In the genomic region with DNA sequence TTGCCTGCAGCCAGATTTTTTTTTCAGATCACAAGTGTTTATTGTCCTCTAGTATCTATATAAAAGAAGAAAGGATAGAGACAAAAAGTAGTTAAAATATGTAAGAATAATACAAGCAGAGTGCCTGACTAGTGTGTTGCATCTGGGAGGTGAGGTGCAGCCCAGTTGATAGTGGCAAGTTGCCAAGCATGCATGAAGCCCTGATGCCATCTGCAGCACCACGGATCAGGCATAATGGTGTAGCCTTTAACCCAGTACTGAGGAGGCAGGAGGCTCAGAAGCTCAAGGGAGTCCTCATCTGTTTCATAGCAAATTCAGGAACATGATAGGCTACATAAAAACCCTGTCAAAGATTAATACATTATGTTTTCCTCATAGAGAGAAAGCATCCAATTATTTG, we compare ENCODE assay signal across 18 mouse cellular contexts.
DNase-seq lines count a peak whose midpoint lies in the region; ATAC-seq and TF ChIP-seq lines count a peak whose summit lies in the region.
"Had no signal": no experiment of that assay in that cellular context is flagged by ENCODE, and none has a peak within 500 bp of the region (broad histone marks: within the 10 kb centered on the region; RNA-seq: fewer than 3 reads in every experiment).

No protein-coding gene starts in this region.

- H3K9me3 ChIP-seq in heart, embryonic 13.5 days = no peaks in the 10 kb centered on the region
- H3K9me3 ChIP-seq in lung, embryonic 14.5 days (ENCODE audit: low read depth, low read length) = no peaks in the 10 kb centered on the region
- H3K9me3 ChIP-seq: forebrain, embryonic 13.5 days; heart, embryonic 15.5 days; megakaryocyte, embryonic 14.5 days had no signal

- intact Hi-C loops in heart, postnatal 10 days (cut with DNase I) = loop anchor here (5.0 kb wide), 1 partner anchor 132 kb away; no protein-coding TSS in a partner anchor

- TF ChIP-seq CTCF in lung, embryonic 14.5 days (IDR thresholded peaks at IDR 0.05; ENCODE audit: low read depth) = no peak
- TF ChIP-seq CTCF in lung, adult 2 months (IDR thresholded peaks at IDR 0.05; ENCODE audit: insufficient read depth, low read length) = no peak

- H3K27me3 ChIP-seq in heart, embryonic 13.5 days (replicated peaks) = no peaks in the 10 kb centered on the region
- no peaks in the 10 kb centered on the region for H3K27me3 ChIP-seq in lung, embryonic 14.5 days (ENCODE audit: insufficient read depth, low read length)
- H3K27me3 ChIP-seq: forebrain, embryonic 13.5 days; heart, embryonic 15.5 days; megakaryocyte, embryonic 14.5 days had no signal

- TF ChIP-seq POLR2A in lung, adult 2 months (IDR thresholded peaks at IDR 0.05; ENCODE audit: borderline replicate concordance, extremely low read depth, low read depth, low read length) = no peak

- H3K4me1 ChIP-seq in heart, embryonic 13.5 days = peaks cover 49% of the 10 kb centered on the region
- H3K4me1 ChIP-seq in lung, embryonic 14.5 days (ENCODE audit: insufficient read depth) = peaks cover 6% of the 10 kb centered on the region; the same call in 1 of the 2 replicates
- H3K4me1 ChIP-seq in lung, adult 2 months (ENCODE audit: control insufficient read depth, insufficient read depth, low read length) = peaks cover 20% of the 10 kb centered on the region

- H3K36me3 ChIP-seq in heart, embryonic 13.5 days = peaks cover 16% of the 10 kb centered on the region
- no peaks in the 10 kb centered on the region for H3K36me3 ChIP-seq in lung, embryonic 14.5 days (ENCODE audit: insufficient read depth)
- H3K36me3 ChIP-seq: heart, embryonic 15.5 days had no signal

- no peak overlapping the region for H3K4me3 ChIP-seq in heart, embryonic 13.5 days
- no peak overlapping the region for H3K4me3 ChIP-seq in lung, embryonic 14.5 days (ENCODE audit: low read depth, low read length)
- H3K4me3 ChIP-seq in lung, adult 2 months (replicated peaks; ENCODE audit: extremely low read depth, low read depth, low read length) = no peak overlapping the region
- H3K4me3 ChIP-seq: forebrain, embryonic 13.5 days; heart, adult 2 months; heart, embryonic 15.5 days; megakaryocyte, embryonic 14.5 days had no signal

- peak; percentile 26 for DNase-seq in cerebellum, adult 18-20 months
- DNase-seq in cerebellum, adult 11-12 months = no peak
- no peak for DNase-seq in heart, postnatal 10 days
- peak; percentile 17 for DNase-seq in lung, embryonic 14.5 days
- no peak for DNase-seq in lung, adult 2 months
- DNase-seq in cerebellum, postnatal 14 days = peak; percentile 24 to 45
- DNase-seq in right cerebral cortex, adult 2 months (ENCODE audit: low spot score in 2 of 2) = no peak
- DNase-seq: adrenal gland, postnatal 25 days; gastrocnemius, postnatal 25 days; heart, adult 2 months; liver; liver, postnatal 0 days; thymus, postnatal 25 days had no signal

- H3K27ac ChIP-seq in heart, embryonic 13.5 days (replicated peaks) = 0 out of 2 replicates have a peak overlapping the region, but pooled peaks have one; percentile 91
- H3K27ac ChIP-seq in lung, embryonic 14.5 days (ENCODE audit: low read depth) = no peak overlapping the region
- H3K27ac ChIP-seq: forebrain, embryonic 13.5 days; heart, adult 2 months; heart, embryonic 15.5 days had no signal

- WGBS in heart, embryonic 13.5 days = 27% methylated on average over 1 of the region's 1 CpGs
- 54% methylated on average over 1 of the region's 1 CpGs for WGBS in lung, embryonic 14.5 days
- WGBS in lung, adult 2 months = 33% methylated on average over 1 of the region's 1 CpGs

- H3K4me2 ChIP-seq in heart, embryonic 13.5 days = no peak overlapping the region
- no peak overlapping the region for H3K4me2 ChIP-seq in lung, embryonic 14.5 days
- H3K4me2 ChIP-seq: forebrain, embryonic 13.5 days; heart, embryonic 15.5 days had no signal

- no peak for ATAC-seq in heart, embryonic 13.5 days (ENCODE audit: extremely low read depth, insufficient number of reproducible peaks, low FRiP score, low TSS enrichment)
- no peak for ATAC-seq in lung, embryonic 14.5 days (ENCODE audit: insufficient read depth)
- ATAC-seq: activated CD4-positive, CD25-positive, alpha-beta regulatory T cell, adult 4 months; liver, postnatal 0 days had no signal

- H3K9ac ChIP-seq in heart, embryonic 13.5 days = no peak overlapping the region
- H3K9ac ChIP-seq in lung, embryonic 14.5 days = no peak overlapping the region
- H3K9ac ChIP-seq: forebrain, embryonic 13.5 days; heart, embryonic 15.5 days; liver, postnatal 0 days had no signal

Comparison
In these comparisons a context has a peak if more than half of its experiments do, and no peak if none do; other contexts are left out.
1. DNase-seq: peak in cerebellum, adult 18-20 months (2 of 2), lung, embryonic 14.5 days (single experiment) and cerebellum, postnatal 14 days (2 of 2); none in cerebellum, adult 11-12 months (single experiment), heart, postnatal 10 days (0 of 2), lung, adult 2 months (single experiment) and right cerebral cortex, adult 2 months (0 of 2).